8 mouse cellular contexts compared by ENCODE assay signal in genomic region chr2:106649686-106650570, GRCm38 (mm10). TPM values are rescaled to one million over a fixed set of nuclear protein-coding genes. Genes with fewer than 3 reads are reported as not detected.
DNase-seq lines count a peak whose midpoint lies in the region; ATAC-seq and TF ChIP-seq lines count a peak whose summit lies in the region.

No protein-coding gene starts in this region.

- peak overlapping the region; percentile 39 for H3K4me3 ChIP-seq in liver, postnatal 0 days (ENCODE audit: low read depth, low read length)
- H3K4me3 ChIP-seq in neural tube, embryonic 15.5 days (replicated peaks), result peak overlapping the region; percentile 46

- H3K27me3 ChIP-seq in liver, postnatal 0 days (ENCODE audit: insufficient read depth, low read length), result no peaks in the 10 kb centered on the region
- no peaks in the 10 kb centered on the region for H3K27me3 ChIP-seq in neural tube, embryonic 15.5 days (replicated peaks)

- no peaks in the 10 kb centered on the region for H3K4me1 ChIP-seq in liver, postnatal 0 days (ENCODE audit: insufficient read depth)
- peaks cover 12% of the 10 kb centered on the region for H3K4me1 ChIP-seq in neural tube, embryonic 15.5 days

- no peaks in the 10 kb centered on the region for H3K36me3 ChIP-seq in liver, postnatal 0 days (replicated peaks; ENCODE audit: insufficient read depth, low read length)
- H3K36me3 ChIP-seq in neural tube, embryonic 15.5 days, result no peaks in the 10 kb centered on the region

- H3K27ac ChIP-seq in liver, postnatal 0 days (ENCODE audit: low read depth), result no peak overlapping the region
- H3K27ac ChIP-seq in neural tube, embryonic 15.5 days (replicated peaks), result peak overlapping the region; percentile 86

- peak overlapping the region; percentile 68 for H3K4me2 ChIP-seq in liver, postnatal 0 days (ENCODE audit: low read depth, low read length)
- peak overlapping the region; percentile 59 for H3K4me2 ChIP-seq in neural tube, embryonic 15.5 days

- WGBS in liver, postnatal 0 days (ENCODE audit: insufficient replicate concordance), result 5% methylated on average over 25 of the region's 25 CpGs
- 7% methylated on average over 25 of the region's 25 CpGs for WGBS in neural tube, embryonic 15.5 days

- TF ChIP-seq EP300 in liver, postnatal 0 days (IDR thresholded peaks at IDR 0.05; ENCODE audit: low read depth), result no peak

- peak; percentile 97 for ATAC-seq in hematopoietic stem cell, adult 5-6 weeks (replicated peaks in 1 of 2; ENCODE audit: insufficient read depth in 1 of 2, low FRiP score in 2 of 2, low TSS enrichment in 1 of 2, low read depth in 1 of 2, poor library complexity in 2 of 2, severe bottlenecking in 2 of 2)
- peak; percentile 82 for ATAC-seq in liver, postnatal 0 days
- peak; percentile 98 for ATAC-seq in neural tube, embryonic 15.5 days (ENCODE audit: low FRiP score)

- peak overlapping the region; percentile 27; the same call in 1 of the 2 replicates for H3K9ac ChIP-seq in liver, postnatal 0 days (replicated peaks)
- H3K9ac ChIP-seq in neural tube, embryonic 15.5 days (replicated peaks), result peak overlapping the region; percentile 47

- TF ChIP-seq CTCF in liver, postnatal 0 days (IDR thresholded peaks at IDR 0.05; ENCODE audit: low read depth), result no peak

- no peaks in the 10 kb centered on the region for H3K9me3 ChIP-seq in liver, postnatal 0 days (ENCODE audit: low read length)
- no peaks in the 10 kb centered on the region for H3K9me3 ChIP-seq in neural tube, embryonic 15.5 days (replicated peaks)

- DNase-seq in ZHBTc4 (ENCODE audit: low read depth, low spot score), result peak; percentile 88
- peak; percentile 93 for DNase-seq in cerebellum, adult 9-11 months
- DNase-seq in frontal cortex, postnatal 10 days (ENCODE audit: low spot score in 2 of 2), result peak; percentile 81
- DNase-seq in layer of hippocampus, adult 8-10 months (ENCODE audit: low spot score in 2 of 2), result peak; percentile 85 to 91
- DNase-seq in liver, postnatal 0 days, result peak; percentile 45
- peak; percentile 84 for DNase-seq in yolk sac, embryonic 10.5 days (ENCODE audit: low spot score)

RNA-seq across cellular contexts. Expression of gene Mpped2, which starts 43.1 kb away (rescaled TPM):
- total RNA-seq in hematopoietic stem cell, adult 5-6 weeks (2017), result 0.89 and 1.2 TPM in 2 replicates
- 10 to 100 TPM; 31.3 to 42.6 (median 36.7) TPM for total RNA-seq in layer of hippocampus, adult 8-10 months (2022)
- polyA plus RNA-seq in liver, postnatal 0 days (2015; fragmentation: Nextera tagmentation; extraction: Ambion mirVana), result 0.64 and 1.3 TPM in 2 replicates
- 164 and 222 TPM in 2 replicates for polyA plus RNA-seq in neural tube, embryonic 15.5 days (2015; fragmentation: Nextera tagmentation; extraction: Ambion mirVana)

Comparison
In these comparisons a context has a peak if more than half of its experiments do, and no peak if none do; other contexts are left out.
1. RNA of gene Mpped2, which starts 43.1 kb away (total RNA-seq): 31.3 to 42.6 TPM in layer of hippocampus, adult 8-10 months; 0.89 to 1.2 TPM in hematopoietic stem cell, adult 5-6 weeks; every median in the first group is over 10 times any median in the second.
2. Peak in every context shown above with its lines, with median percentiles within 50 percentile points of each other: DNase-seq and ATAC-seq.